Mouse (Mus musculus): Measurements from ENCODE around the gene Dnajb8. TPM values are rescaled to one million over a fixed set of nuclear protein-coding genes. Genes with fewer than 3 reads are reported as not detected.

The Dnajb8 gene
- polyA plus RNA-seq (2014; fragmentation: Nextera tagmentation; extraction: Ambion mirVana): not detected in 2 replicates

- Histone ChIP-seq H3K4me3 (ENCODE audit: low read depth, low read length) (no peak within 1 kb of the TSS), H3K27ac (ENCODE audit: low read depth, low read length) (no peak within 1 kb of the TSS), H3K27me3 (ENCODE audit: control insufficient read depth, insufficient read depth, low read length) (peaks cover 5% of the 10 kb centered on the region), H3K9ac (ENCODE audit: low read depth, low read length) (no peak within 1 kb of the TSS), H3K36me3 (ENCODE audit: control insufficient read depth, insufficient read depth, low read length) (no peaks in the 10 kb centered on the region), H3K4me1 (ENCODE audit: control insufficient read depth, insufficient read depth, low read length) (no peaks in the 10 kb centered on the region), H3K4me2 (no peak within 1 kb of the TSS), H3K9me3 (replicated peaks; ENCODE audit: control insufficient read depth, low read length) (no peaks in the 10 kb centered on the region)
- ATAC-seq (replicated peaks; ENCODE audit: insufficient number of reproducible peaks, low FRiP score, low TSS enrichment): no peak
- WGBS (ENCODE audit: insufficient replicate concordance): 45% methylated on average over 10 of the region's 10 CpGs
Measured at GRCm38 (mm10) chr6:88221968-88222367, at the start of gene Dnajb8. Gene Dnajb8, plus strand, starts transcription at chr6:88222268.

GRCm38 (mm10) chr6:88174191-88174590 is 47.9 kb upstream of the Dnajb8 start:
- WGBS (ENCODE audit: insufficient replicate concordance): 77% methylated on average over 3 of the region's 3 CpGs
- Histone ChIP-seq H3K4me3 (ENCODE audit: low read depth, low read length) (no peak overlapping the region), H3K9ac (ENCODE audit: low read depth, low read length) (no peak overlapping the region), H3K27me3 (ENCODE audit: control insufficient read depth, insufficient read depth, low read length) (no peaks in the 10 kb centered on the region), H3K9me3 (replicated peaks; ENCODE audit: control insufficient read depth, low read length) (0 out of 2 replicates have a peak, but pooled peaks cover 2% of the 10 kb centered on the region), H3K4me1 (ENCODE audit: control insufficient read depth, insufficient read depth, low read length) (no peaks in the 10 kb centered on the region), H3K27ac (ENCODE audit: low read depth, low read length) (no peak overlapping the region), H3K4me2 (no peak overlapping the region), H3K36me3 (ENCODE audit: control insufficient read depth, insufficient read depth, low read length) (no peaks in the 10 kb centered on the region)
- no peak for ATAC-seq (replicated peaks; ENCODE audit: insufficient number of reproducible peaks, low FRiP score, low TSS enrichment)

GRCm38 (mm10) chr6:88174676-88175075 is 47.4 kb upstream of the Dnajb8 start:
- Histone ChIP-seq H3K9ac (ENCODE audit: low read depth, low read length) (no peak overlapping the region), H3K36me3 (ENCODE audit: control insufficient read depth, insufficient read depth, low read length) (no peaks in the 10 kb centered on the region), H3K27ac (ENCODE audit: low read depth, low read length) (no peak overlapping the region), H3K4me2 (no peak overlapping the region), H3K4me3 (ENCODE audit: low read depth, low read length) (no peak overlapping the region), H3K9me3 (replicated peaks; ENCODE audit: control insufficient read depth, low read length) (0 out of 2 replicates have a peak, but pooled peaks cover 2% of the 10 kb centered on the region), H3K27me3 (ENCODE audit: control insufficient read depth, insufficient read depth, low read length) (no peaks in the 10 kb centered on the region), H3K4me1 (ENCODE audit: control insufficient read depth, insufficient read depth, low read length) (no peaks in the 10 kb centered on the region)
- ATAC-seq (replicated peaks; ENCODE audit: insufficient number of reproducible peaks, low FRiP score, low TSS enrichment): no peak
- 85% methylated on average over 2 of the region's 2 CpGs for WGBS (ENCODE audit: insufficient replicate concordance)

GRCm38 (mm10) chr6:88184671-88185070 is 37.4 kb upstream of the Dnajb8 start:
- no peaks in the 10 kb centered on the region for H3K36me3 ChIP-seq (ENCODE audit: control insufficient read depth, insufficient read depth, low read length)
- H3K4me1 ChIP-seq (ENCODE audit: control insufficient read depth, insufficient read depth, low read length): peaks cover 4% of the 10 kb centered on the region; the same call in 1 of the 2 replicates
- ATAC-seq (replicated peaks; ENCODE audit: insufficient number of reproducible peaks, low FRiP score, low TSS enrichment): no peak
- no peak overlapping the region for H3K4me2 ChIP-seq
- WGBS (ENCODE audit: insufficient replicate concordance): 63% methylated on average over 4 of the region's 4 CpGs
- H3K27ac ChIP-seq (ENCODE audit: low read depth, low read length): no peak overlapping the region
- H3K27me3 ChIP-seq (ENCODE audit: control insufficient read depth, insufficient read depth, low read length): peaks cover 26% of the 10 kb centered on the region
- no peaks in the 10 kb centered on the region for H3K9me3 ChIP-seq (replicated peaks; ENCODE audit: control insufficient read depth, low read length)
- H3K9ac ChIP-seq (ENCODE audit: low read depth, low read length): no peak overlapping the region
- H3K4me3 ChIP-seq (ENCODE audit: low read depth, low read length): no peak overlapping the region

- Histone ChIP-seq H3K4me3 (ENCODE audit: low read depth, low read length) (no peak overlapping the region), H3K9ac (ENCODE audit: low read depth, low read length) (no peak overlapping the region), H3K27me3 (ENCODE audit: control insufficient read depth, insufficient read depth, low read length) (peaks cover 57% of the 10 kb centered on the region), H3K27ac (ENCODE audit: low read depth, low read length) (no peak overlapping the region), H3K9me3 (replicated peaks; ENCODE audit: control insufficient read depth, low read length) (no peaks in the 10 kb centered on the region), H3K4me2 (no peak overlapping the region), H3K36me3 (ENCODE audit: control insufficient read depth, insufficient read depth, low read length) (no peaks in the 10 kb centered on the region), H3K4me1 (ENCODE audit: control insufficient read depth, insufficient read depth, low read length) (peaks cover 13% of the 10 kb centered on the region)
- no peak for ATAC-seq (replicated peaks; ENCODE audit: insufficient number of reproducible peaks, low FRiP score, low TSS enrichment)
- 74% methylated on average over 6 of the region's 6 CpGs for WGBS (ENCODE audit: insufficient replicate concordance)
Measured at GRCm38 (mm10) chr6:88188148-88188547, 33.9 kb upstream of the Dnajb8 start.

GRCm38 (mm10) chr6:88189312-88190042 is 32.6 kb upstream of the Dnajb8 start:
- H3K36me3 ChIP-seq (ENCODE audit: control insufficient read depth, insufficient read depth, low read length): no peaks in the 10 kb centered on the region
- WGBS (ENCODE audit: insufficient replicate concordance): 1% methylated on average over 56 of the region's 56 CpGs
- ATAC-seq (replicated peaks; ENCODE audit: insufficient number of reproducible peaks, low FRiP score, low TSS enrichment): peak; percentile 56

GRCm38 (mm10) chr6:88190043-88190309 is 32.1 kb upstream of the Dnajb8 start:
- Histone ChIP-seq H3K4me3 (ENCODE audit: low read depth, low read length) (peak overlapping the region; percentile 52), H3K9ac (ENCODE audit: low read depth, low read length) (no peak overlapping the region), H3K36me3 (ENCODE audit: control insufficient read depth, insufficient read depth, low read length) (no peaks in the 10 kb centered on the region), H3K27me3 (ENCODE audit: control insufficient read depth, insufficient read depth, low read length) (peaks cover 74% of the 10 kb centered on the region), H3K27ac (ENCODE audit: low read depth, low read length) (no peak overlapping the region), H3K4me1 (ENCODE audit: control insufficient read depth, insufficient read depth, low read length) (peaks cover 13% of the 10 kb centered on the region), H3K9me3 (replicated peaks; ENCODE audit: control insufficient read depth, low read length) (no peaks in the 10 kb centered on the region), H3K4me2 (peak overlapping the region; percentile 78)
- WGBS (ENCODE audit: insufficient replicate concordance): 3% methylated on average over 13 of the region's 13 CpGs
- ATAC-seq (replicated peaks; ENCODE audit: insufficient number of reproducible peaks, low FRiP score, low TSS enrichment): peak; percentile 2; the same call in 1 of the 2 replicates

More at GRCm38 (mm10) chr6:88189312-88190042, 32.6 kb upstream of the Dnajb8 start:
- Histone ChIP-seq H3K4me3 (ENCODE audit: low read depth, low read length) (peak overlapping the region; percentile 52), H3K4me2 (peak overlapping the region; percentile 78), H3K9me3 (replicated peaks; ENCODE audit: control insufficient read depth, low read length) (no peaks in the 10 kb centered on the region), H3K27me3 (ENCODE audit: control insufficient read depth, insufficient read depth, low read length) (peaks cover 69% of the 10 kb centered on the region), H3K27ac (ENCODE audit: low read depth, low read length) (no peak overlapping the region), H3K9ac (ENCODE audit: low read depth, low read length) (no peak overlapping the region), H3K4me1 (ENCODE audit: control insufficient read depth, insufficient read depth, low read length) (peaks cover 13% of the 10 kb centered on the region)

- Histone ChIP-seq H3K4me3 (ENCODE audit: low read depth, low read length) (peak overlapping the region; percentile 52), H3K4me1 (ENCODE audit: control insufficient read depth, insufficient read depth, low read length) (peaks cover 13% of the 10 kb centered on the region), H3K27me3 (ENCODE audit: control insufficient read depth, insufficient read depth, low read length) (peaks cover 79% of the 10 kb centered on the region), H3K27ac (ENCODE audit: low read depth, low read length) (no peak overlapping the region), H3K4me2 (peak overlapping the region; percentile 78), H3K9me3 (replicated peaks; ENCODE audit: control insufficient read depth, low read length) (no peaks in the 10 kb centered on the region), H3K36me3 (ENCODE audit: control insufficient read depth, insufficient read depth, low read length) (no peaks in the 10 kb centered on the region), H3K9ac (ENCODE audit: low read depth, low read length) (no peak overlapping the region)
- no peak; the same call in 1 of the 2 replicates for ATAC-seq (replicated peaks; ENCODE audit: insufficient number of reproducible peaks, low FRiP score, low TSS enrichment)
- WGBS (ENCODE audit: insufficient replicate concordance): 2% methylated on average over 49 of the region's 49 CpGs
Measured at GRCm38 (mm10) chr6:88190310-88191023, 31.6 kb upstream of the Dnajb8 start.

Data from heart, embryonic 11.5 days (tissue).